Mouse (Mus musculus) ES-CJ7 (cell line): ENCODE measurements around the gene Gm867.
A peak's percentile ranks its signal among the peaks of the same experiment; 100 is the strongest.

Experiments
- DNase-seq: peaks from one replicate; pipeline ENCODE4 v3.0.0; 2011; ENCODE audit warnings: low read depth, low spot score

The Gm867 gene

GRCm38 (mm10) chr10:75936909-75937667, 3.4 kb downstream of the Gm867 start:
- DNase-seq: peak; percentile 77

- DNase-seq: peak; percentile 93
Measured at GRCm38 (mm10) chr10:75935680-75936541, 4.6 kb downstream of the Gm867 start, which contains the start of gene Mmp11. TSS of gene Mmp11 (minus strand) at chr10:75936496.

GRCm38 (mm10) chr10:75934991-75935390, 5.5 kb downstream of the Gm867 start:
- no peak for DNase-seq

GRCm38 (mm10) chr10:75932891-75933290, 7.6 kb downstream of the Gm867 start, which contains the start of gene Chchd10:
TSS of gene Chchd10 (plus strand) at chr10:75933130.
- peak; percentile 60 for DNase-seq

GRCm38 (mm10) chr10:75932081-75932678, 8.3 kb downstream of the Gm867 start:
- DNase-seq: peak; percentile 88

- no peak for DNase-seq
Measured at GRCm38 (mm10) chr10:75931311-75931710, 9.2 kb downstream of the Gm867 start.

- DNase-seq: no peak
Measured at GRCm38 (mm10) chr10:75930304-75930703, 10.2 kb downstream of the Gm867 start.

- DNase-seq: no peak
Measured at GRCm38 (mm10) chr10:75926396-75926795, 14.1 kb downstream of the Gm867 start.

- DNase-seq: no peak
Measured at GRCm38 (mm10) chr10:75924324-75924723, 16.1 kb downstream of the Gm867 start.

- DNase-seq: no peak
Measured at GRCm38 (mm10) chr10:75921726-75922560, 18.5 kb downstream of the Gm867 start.

- peak; percentile 95 for DNase-seq
Measured at GRCm38 (mm10) chr10:75921026-75921725, 19.3 kb downstream of the Gm867 start, which contains the start of gene Smarcb1. TSS of gene Smarcb1 (minus strand) at chr10:75921617.

GRCm38 (mm10) chr10:75919026-75919425, 21.4 kb downstream of the Gm867 start:
- no peak for DNase-seq

GRCm38 (mm10) chr10:75916840-75917239, 23.6 kb downstream of the Gm867 start:
- no peak for DNase-seq

- DNase-seq: no peak
Measured at GRCm38 (mm10) chr10:75915557-75915956, 24.9 kb downstream of the Gm867 start.

GRCm38 (mm10) chr10:75913013-75913589, 27.4 kb downstream of the Gm867 start:
- no peak for DNase-seq

GRCm38 (mm10) chr10:75910698-75911097, 29.8 kb downstream of the Gm867 start:
- DNase-seq: no peak

- DNase-seq: no peak
Measured at GRCm38 (mm10) chr10:75906882-75907281, 33.6 kb downstream of the Gm867 start.

- no peak for DNase-seq
Measured at GRCm38 (mm10) chr10:75904391-75904790, 36.1 kb downstream of the Gm867 start.

GRCm38 (mm10) chr10:75898846-75899245, 41.6 kb downstream of the Gm867 start:
- no peak for DNase-seq

- DNase-seq: no peak
Measured at GRCm38 (mm10) chr10:75898039-75898564, 42.4 kb downstream of the Gm867 start.
